Mouse (Mus musculus) C2C12 (cell line): ENCODE data around the gene Lamb3. TPM values are rescaled to one million over a fixed set of nuclear protein-coding genes. Genes with fewer than 3 reads are reported as not detected.
A peak's percentile ranks its signal among the peaks of the same experiment; 100 is the strongest.

Experiments
- H3K27me3 ChIP-seq: one replicate; pipeline ENCODE4 v1.6.1; 2011; ENCODE audit not compliant: control insufficient read depth, insufficient read depth, insufficient read length
- H3K36me3 ChIP-seq: one replicate; pipeline ENCODE4 v1.6.1; 2011; ENCODE audit not compliant: control insufficient read depth, insufficient read depth
- H3K4me3 ChIP-seq: one replicate; pipeline ENCODE4 v1.5.1; 2011; ENCODE audit warnings: mild to moderate bottlenecking, control low read depth; ENCODE audit not compliant: poor library complexity, insufficient read depth, severe bottlenecking
- H3K79me2 ChIP-seq: one replicate; pipeline ENCODE4 v1.6.1; 2011; ENCODE audit not compliant: control insufficient read depth, insufficient read depth
- H3K79me3 ChIP-seq: one replicate; pipeline ENCODE4 v1.6.1; 2011; ENCODE audit warnings: low read depth, control low read depth
- H3ac ChIP-seq: one replicate; pipeline ENCODE3; 2011; ENCODE audit warnings: low read depth; ENCODE audit not compliant: control insufficient read depth, insufficient read length
- CEBPB ChIP-seq: IDR thresholded peaks from one replicate; pipeline ENCODE4 v1.6.1; 2011; ENCODE audit warnings: low read depth, mild to moderate bottlenecking, control low read depth, moderate library complexity
- CTCF ChIP-seq: IDR thresholded peaks from one replicate; pipeline ENCODE4 v1.5.1; 2011; ENCODE audit not compliant: control insufficient read depth, insufficient read depth, insufficient read length
- FOSL1 ChIP-seq: IDR thresholded peaks from one replicate; pipeline ENCODE4 v1.8.0; 2011; ENCODE audit warnings: mild to moderate bottlenecking, low read length; ENCODE audit not compliant: poor library complexity, insufficient read depth, severe bottlenecking
- MAX ChIP-seq: IDR thresholded peaks from one replicate; pipeline ENCODE4 v1.6.1; 2011; ENCODE audit warnings: mild to moderate bottlenecking, control low read depth
- MYOD1 ChIP-seq: IDR thresholded peaks from one replicate; pipeline ENCODE4 v1.6.1; 2011; ENCODE audit warnings: low read depth; ENCODE audit not compliant: control insufficient read depth, insufficient read length
- MYOG ChIP-seq: IDR thresholded peaks from one replicate; pipeline ENCODE4 v1.6.1; 2011; ENCODE audit not compliant: control insufficient read depth, insufficient read length; ENCODE audit errors: extremely low read depth
- USF1 ChIP-seq: IDR thresholded peaks from one replicate; pipeline ENCODE4 v1.6.1; 2011; ENCODE audit warnings: low read depth, mild to moderate bottlenecking, control low read depth, moderate library complexity
- polyA plus RNA-seq: library from polyadenylated mRNA; unstranded; fragments of >200 nt; fragmentation: generic; extraction: Trizol; gene quantifications from one replicate; pipeline ENCODE4 v1.2.1, GENCODE M21; 2012; ENCODE audit warnings: missing spikeins

Gene Lamb3
- polyA plus RNA-seq, 1 experiment = 5.3 TPM

DNA sequence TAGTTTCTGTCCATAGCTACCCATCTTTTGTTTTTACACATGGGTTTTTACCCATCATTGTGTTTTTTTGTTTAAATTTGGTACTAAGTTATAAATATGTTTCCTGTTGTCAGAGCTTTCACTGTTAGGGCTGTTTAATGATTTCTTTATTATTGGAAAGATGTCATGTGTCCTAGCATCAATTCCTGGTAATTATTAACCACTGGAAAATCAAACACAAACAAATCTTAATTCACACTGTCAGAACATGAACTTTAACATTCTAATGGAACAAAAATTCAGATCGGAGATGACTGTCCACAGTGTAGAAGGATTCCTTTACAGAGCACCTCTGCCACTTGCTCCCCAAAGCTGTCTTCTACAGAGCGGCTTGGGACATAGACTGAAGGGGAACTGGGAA is 2.1 kb upstream of the Lamb3 start:
- Histone ChIP-seq H3K27me3 (no peaks in the 10 kb centered on the region), H3K79me3 (no peaks in the 10 kb centered on the region), H3K36me3 (no peaks in the 10 kb centered on the region), H3K4me3 (no peak overlapping the region), H3K79me2 (no peaks in the 10 kb centered on the region), H3ac (no peak overlapping the region)
- TF ChIP-seq USF1 (no peak), MYOG (no peak), MAX (no peak)

DNA sequence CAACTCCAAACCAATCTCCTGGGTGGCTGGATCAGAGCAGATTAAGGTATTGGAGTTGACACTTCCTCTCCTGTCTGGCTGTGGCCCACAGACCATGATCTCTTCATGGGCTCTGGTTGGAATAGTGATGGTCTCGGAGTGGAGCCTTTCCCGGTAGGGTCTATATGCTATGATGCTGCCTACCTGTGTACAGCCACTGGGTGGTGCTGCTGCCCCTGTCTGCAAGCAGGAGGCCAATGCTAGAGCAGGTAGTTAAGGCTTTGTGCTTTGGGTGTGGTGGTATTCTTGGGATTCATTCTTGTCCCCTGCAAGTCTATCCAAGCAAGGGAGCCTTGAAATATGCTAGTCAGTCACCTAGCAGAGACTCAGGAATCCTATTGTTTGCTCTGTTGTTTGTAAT is 679 bp downstream of the Lamb3 start:
- no peak overlapping the region for H3ac ChIP-seq

DNA sequence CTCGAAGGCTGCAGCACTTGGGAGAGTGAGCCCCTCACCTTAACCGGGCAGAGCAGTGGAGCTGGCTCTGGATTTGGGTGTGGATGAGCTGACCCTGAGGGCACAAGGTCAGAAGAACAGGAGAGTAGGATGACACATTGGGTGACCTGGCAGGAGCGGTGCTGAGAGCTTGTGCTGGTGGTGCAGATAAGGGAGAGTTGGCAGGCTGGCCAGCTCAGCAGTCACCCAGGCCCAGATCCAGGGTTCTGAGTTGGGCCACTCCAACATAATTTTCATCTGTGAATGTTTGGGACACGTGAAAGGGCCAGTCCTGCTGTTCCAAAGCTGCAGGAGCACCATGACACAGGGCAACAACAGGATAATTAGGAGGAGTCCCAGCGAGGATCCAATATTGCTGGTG is 3.9 kb downstream of the Lamb3 start:
- Histone ChIP-seq H3K79me3 (no peaks in the 10 kb centered on the region), H3ac (no peak overlapping the region), H3K4me3 (no peak overlapping the region), H3K27me3 (no peaks in the 10 kb centered on the region), H3K36me3 (no peaks in the 10 kb centered on the region), H3K79me2 (no peaks in the 10 kb centered on the region)
- TF ChIP-seq CEBPB = no peak
- no peak for TF ChIP-seq MYOD1
- no peak for TF ChIP-seq MAX
- TF ChIP-seq MYOG = no peak
- TF ChIP-seq FOSL1 = no peak
- no peak for TF ChIP-seq CTCF
- no peak for TF ChIP-seq USF1

More for the DNA sequence above, 679 bp downstream of the Lamb3 start:
- TF ChIP-seq CTCF = peak; percentile 76
- no peak for TF ChIP-seq MYOG
- H3K36me3 ChIP-seq = no peaks in the 10 kb centered on the region
- H3K27me3 ChIP-seq = no peaks in the 10 kb centered on the region
- no peak overlapping the region for H3K4me3 ChIP-seq
- no peaks in the 10 kb centered on the region for H3K79me2 ChIP-seq
- no peaks in the 10 kb centered on the region for H3K79me3 ChIP-seq

DNA sequence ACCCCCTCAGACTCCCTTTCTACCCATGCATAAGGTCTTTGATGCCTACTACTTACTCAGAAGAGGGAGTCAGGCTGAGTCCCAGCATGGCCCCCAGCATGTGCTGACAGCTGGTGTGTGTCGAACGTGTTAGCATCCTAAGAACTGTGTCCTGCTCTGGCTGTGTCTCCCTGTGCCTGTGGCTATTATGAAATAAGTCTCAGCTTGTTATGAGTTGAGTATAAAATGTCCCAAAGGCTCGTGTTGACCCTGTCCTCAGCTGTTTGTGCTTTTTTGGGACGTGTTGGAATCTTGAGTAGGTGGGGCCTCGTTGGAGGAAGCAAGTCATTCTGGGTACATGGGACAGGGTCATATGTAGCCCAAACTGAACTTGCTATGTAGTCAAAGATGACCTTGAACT is 6.6 kb downstream of the Lamb3 start:
- Histone ChIP-seq H3K79me3 (no peaks in the 10 kb centered on the region), H3K4me3 (no peak overlapping the region), H3K27me3 (no peaks in the 10 kb centered on the region), H3ac (no peak overlapping the region), H3K36me3 (no peaks in the 10 kb centered on the region), H3K79me2 (no peaks in the 10 kb centered on the region)
- no peak for TF ChIP-seq MYOD1

DNA sequence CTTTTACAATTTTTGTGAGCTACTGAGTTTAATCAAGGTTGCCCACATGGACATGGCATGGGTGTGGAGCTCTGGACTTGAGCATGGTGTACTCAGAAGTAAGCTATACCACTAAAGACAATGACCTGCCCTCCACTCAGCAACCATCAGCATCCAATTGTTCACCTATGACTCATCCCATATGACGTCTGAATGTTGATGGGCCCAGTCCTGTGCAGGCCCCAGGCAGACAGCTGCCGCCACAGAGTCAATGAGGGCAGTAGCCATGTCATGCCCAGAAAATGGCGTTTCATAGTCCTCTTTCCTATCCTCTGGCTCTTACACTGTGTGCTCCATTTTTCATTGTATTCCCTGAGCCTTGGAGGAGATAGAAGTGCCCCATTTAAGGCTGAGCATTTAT is 8.5 kb downstream of the Lamb3 start:
- Histone ChIP-seq H3K27me3 (no peaks in the 10 kb centered on the region), H3K79me2 (no peaks in the 10 kb centered on the region), H3K36me3 (no peaks in the 10 kb centered on the region), H3K4me3 (no peak overlapping the region), H3K79me3 (no peaks in the 10 kb centered on the region), H3ac (no peak overlapping the region)
- peak; percentile 44 for TF ChIP-seq MYOD1
- no peak for TF ChIP-seq MAX

DNA sequence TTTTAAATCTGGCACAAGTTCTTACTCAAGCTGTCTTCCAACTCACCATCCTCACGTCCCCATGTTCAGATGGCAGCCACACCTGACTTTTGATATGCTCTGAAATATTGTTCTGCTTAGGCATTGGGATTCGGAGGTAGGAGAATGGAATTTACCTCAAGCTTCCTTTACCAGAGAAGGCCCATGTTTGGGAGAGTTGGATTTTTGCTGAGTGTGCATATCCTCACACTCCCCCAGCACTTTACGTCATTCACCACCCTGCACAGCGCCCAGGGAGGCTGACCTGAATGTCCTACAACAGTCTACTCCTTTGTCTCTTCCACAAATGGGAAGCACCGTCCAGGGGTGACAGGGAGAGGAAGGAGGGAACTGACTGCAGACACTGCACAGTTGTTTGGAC is 12.9 kb downstream of the Lamb3 start:
- no peaks in the 10 kb centered on the region for H3K79me2 ChIP-seq
- TF ChIP-seq MYOD1 (no peak), USF1 (no peak), MYOG (no peak), FOSL1 (no peak), CEBPB (no peak), MAX (no peak), CTCF (no peak)
- no peaks in the 10 kb centered on the region for H3K79me3 ChIP-seq
- H3K4me3 ChIP-seq = no peak overlapping the region
- no peaks in the 10 kb centered on the region for H3K36me3 ChIP-seq
- no peaks in the 10 kb centered on the region for H3K27me3 ChIP-seq
- no peak overlapping the region for H3ac ChIP-seq

DNA sequence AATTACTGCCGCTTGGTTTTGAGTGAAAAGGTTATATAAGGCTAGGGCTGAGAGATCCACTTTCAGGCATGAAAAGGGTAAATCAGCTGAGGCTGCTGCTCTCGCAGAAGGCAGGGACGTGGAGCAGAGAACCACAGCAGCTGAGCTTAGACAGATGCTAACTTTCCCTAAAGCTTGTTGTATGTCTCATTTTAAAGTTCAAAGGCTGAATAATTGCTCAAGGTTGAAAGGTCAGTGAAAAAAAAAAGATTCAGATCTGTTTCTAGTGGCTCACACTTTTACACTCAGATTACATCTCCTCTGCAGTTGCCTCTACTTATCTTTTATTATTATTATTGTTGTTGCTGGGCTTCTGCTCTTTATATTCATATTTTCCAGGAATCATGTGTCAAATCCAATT is 18.0 kb downstream of the Lamb3 start:
- TF ChIP-seq MYOG (no peak), MYOD1 (no peak), CTCF (no peak), USF1 (no peak), FOSL1 (no peak), MAX (no peak), CEBPB (no peak)
- Histone ChIP-seq H3ac (no peak overlapping the region), H3K36me3 (no peaks in the 10 kb centered on the region), H3K79me2 (no peaks in the 10 kb centered on the region), H3K4me3 (no peak overlapping the region), H3K27me3 (no peaks in the 10 kb centered on the region), H3K79me3 (no peaks in the 10 kb centered on the region)
